Mouse (Mus musculus) hindbrain, postnatal 0 days (tissue): ENCODE results near the gene Hagh. TPM values are rescaled to one million over a fixed set of nuclear protein-coding genes. Genes with fewer than 3 reads are reported as not detected.

ENCODE experiments used
- ATAC-seq: fragments of 200-750 bp; cut with Nextera tagmentation; 2 replicates; pipeline ENCODE4 v1.8.0; 2017; ENCODE audit warnings: mild to moderate bottlenecking, moderate TSS enrichment, moderate library complexity
- DNase-seq: peaks from one replicate; pipeline ENCODE4 v3.0.0-alpha.2; 2015; ENCODE audit warnings: low spot score
- H3K27ac ChIP-seq: fragments of 300-500 bp; sonication (generic); 2 replicates; pipeline ENCODE4 v1.5.1; 2014; ENCODE audit warnings: mild to moderate bottlenecking
- H3K27me3 ChIP-seq: fragments of 300-500 bp; sonication (generic); 2 replicates; pipeline ENCODE4 v1.6.1; 2014; ENCODE audit warnings: low read length, mixed read lengths; ENCODE audit not compliant: insufficient read depth
- H3K36me3 ChIP-seq: fragments of 300-500 bp; sonication (generic); 2 replicates; pipeline ENCODE4 v1.6.1; 2014; ENCODE audit warnings: low read length, mixed read lengths; ENCODE audit not compliant: insufficient read depth
- H3K4me1 ChIP-seq: fragments of 300-500 bp; sonication (generic); 2 replicates; pipeline ENCODE4 v1.6.1; 2014; ENCODE audit warnings: antibody characterized with exemption, low read length, mixed read lengths; ENCODE audit not compliant: insufficient read depth
- H3K4me2 ChIP-seq: fragments of 300-500 bp; sonication (generic); 2 replicates; pipeline ENCODE4 v1.6.1; 2014; ENCODE audit warnings: low read depth, mild to moderate bottlenecking, low read length, moderate library complexity, mixed read lengths
- H3K4me3 ChIP-seq: fragments of 300-500 bp; sonication (generic); 2 replicates; pipeline ENCODE4 v1.5.1; 2014; ENCODE audit warnings: low read length
- H3K9ac ChIP-seq: fragments of 300-500 bp; sonication (generic); replicated peaks from 2 replicates; pipeline ENCODE4 v1.6.1; 2014; ENCODE audit warnings: mild to moderate bottlenecking, low read length, moderate library complexity, mixed read lengths
- H3K9me3 ChIP-seq: fragments of 300-500 bp; sonication (generic); 2 replicates; pipeline ENCODE4 v1.6.1; 2016; ENCODE audit warnings: low read length, mixed read lengths
- CTCF ChIP-seq: IDR thresholded peaks from 2 replicates; pipeline ENCODE4 v1.5.1; 2016; ENCODE audit warnings: antibody characterized with exemption, control low read depth, low read depth
- WGBS: fragments of 180-500 bp; shearing (Covaris S2); extraction: QIAGEN DNeasy Blood & Tissue Kit; methylation state at CpG from one replicate; pipeline ENCODE4 v1.1.7; 2014; 5-methylcytosine and 5-hydroxymethylcytosine counted together
- polyA plus RNA-seq: library from polyadenylated mRNA; unstranded; fragments of >200 nt; fragmentation: Nextera tagmentation; extraction: Ambion mirVana; gene quantifications from 2 replicates; pipeline ENCODE4 v1.2.1, GENCODE M21; 2015
- total RNA-seq: library from RNA; depleted of rRNA; stranded (reverse); fragments of >200 nt; gene quantifications from 2 replicates; pipeline ENCODE4 v1.2.3, GENCODE M21; 2014; rRNA removed

The Hagh gene
- total and polyA plus RNA-seq, 2 experiments from 2014 or later: 84.2 to 93.5 TPM

GRCm38 (mm10) chr17:24899153-24899552 lies 59.2 kb downstream of the Hagh start:
- DNase-seq (no peak), ATAC-seq (no peak)
- WGBS: 69% methylated on average over 5 of the region's 5 CpGs
- H3K27me3 ChIP-seq: no peaks in the 10 kb centered on the region
- H3K9me3 ChIP-seq: no peaks in the 10 kb centered on the region
- H3K27ac ChIP-seq: no peak overlapping the region
- no peak overlapping the region for H3K9ac ChIP-seq
- H3K4me3 ChIP-seq: no peak overlapping the region
- no peak overlapping the region for H3K4me2 ChIP-seq
- H3K4me1 ChIP-seq: peaks cover 13% of the 10 kb centered on the region
- TF ChIP-seq CTCF: no peak
- peaks cover 63% of the 10 kb centered on the region for H3K36me3 ChIP-seq

- Histone ChIP-seq H3K4me1 (peaks cover 10% of the 10 kb centered on the region; the same call in 1 of the 2 replicates), H3K36me3 (peaks cover 72% of the 10 kb centered on the region), H3K27me3 (no peaks in the 10 kb centered on the region), H3K4me2 (no peak overlapping the region), H3K9me3 (no peaks in the 10 kb centered on the region), H3K27ac (no peak overlapping the region), H3K4me3 (no peak overlapping the region), H3K9ac (no peak overlapping the region)
- WGBS: 97% methylated on average over 6 of the region's 6 CpGs
- DNase-seq: no peak
- ATAC-seq: no peak
- TF ChIP-seq CTCF: no peak
Measured at GRCm38 (mm10) chr17:24900014-24900413, 60.1 kb downstream of the Hagh start.

DNA sequence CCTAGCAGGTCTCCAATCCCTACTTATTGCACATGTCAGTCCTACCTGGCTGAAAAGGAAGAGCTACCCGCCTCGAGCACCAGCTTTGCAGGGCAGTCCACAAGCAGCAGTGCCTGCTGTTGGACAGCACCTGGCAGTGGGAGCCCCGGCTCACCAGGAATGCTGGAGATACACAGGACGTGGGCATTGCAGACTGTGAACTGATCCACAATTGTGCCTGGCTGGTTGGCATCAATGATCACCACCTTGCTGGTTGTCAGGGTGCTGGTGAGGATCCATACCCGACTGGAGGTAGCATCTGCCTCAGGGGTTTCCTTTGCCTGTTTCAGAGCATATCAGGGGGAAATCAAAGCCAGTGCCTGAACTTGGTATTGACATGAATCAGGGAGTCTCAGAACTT lies 62.2 kb downstream of the Hagh start:
- TF ChIP-seq CTCF: no peak

GRCm38 (mm10) chr17:24902671-24903474 lies 62.9 kb downstream of the Hagh start:
- peak; percentile 53 for TF ChIP-seq CTCF
- 70% methylated on average over 9 of the region's 9 CpGs for WGBS
- Histone ChIP-seq H3K4me2 (no peak overlapping the region), H3K4me3 (no peak overlapping the region), H3K27ac (no peak overlapping the region), H3K9me3 (no peaks in the 10 kb centered on the region), H3K9ac (no peak overlapping the region), H3K27me3 (no peaks in the 10 kb centered on the region), H3K36me3 (peaks cover 100% of the 10 kb centered on the region), H3K4me1 (no peaks in the 10 kb centered on the region)
- DNase-seq: peak; percentile 32
- no peak for ATAC-seq

More for the DNA sequence above, 62.2 kb downstream of the Hagh start:
- H3K9me3 ChIP-seq: no peaks in the 10 kb centered on the region
- no peak overlapping the region for H3K4me3 ChIP-seq
- ATAC-seq (no peak), DNase-seq (no peak)
- H3K4me2 ChIP-seq: no peak overlapping the region
- WGBS: 95% methylated on average over 5 of the region's 5 CpGs
- H3K9ac ChIP-seq: no peak overlapping the region
- no peak overlapping the region for H3K27ac ChIP-seq
- no peaks in the 10 kb centered on the region for H3K27me3 ChIP-seq
- peaks cover 93% of the 10 kb centered on the region for H3K36me3 ChIP-seq
- peaks cover 5% of the 10 kb centered on the region; the same call in 1 of the 2 replicates for H3K4me1 ChIP-seq

DNA sequence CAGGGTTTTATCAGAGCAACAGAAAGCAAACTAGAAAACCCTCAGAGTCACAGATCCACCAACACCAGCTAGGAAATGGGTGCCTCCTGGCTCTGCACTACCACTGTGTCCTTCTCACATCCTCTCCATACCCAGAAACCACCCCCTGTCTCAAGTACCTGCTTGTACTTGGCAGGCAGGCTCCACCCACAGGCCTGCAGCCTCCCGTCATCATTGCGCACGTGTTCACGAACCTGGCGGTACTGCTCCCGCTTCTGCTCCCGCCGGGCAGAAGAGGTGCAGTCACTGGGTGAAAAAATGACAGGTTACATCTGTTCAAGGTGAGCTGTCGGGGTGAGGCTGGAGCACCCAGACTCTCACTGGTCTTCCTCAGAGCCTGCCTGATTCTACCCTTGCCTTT lies 63.8 kb downstream of the Hagh start:
- Histone ChIP-seq H3K4me2 (no peak overlapping the region), H3K9me3 (no peaks in the 10 kb centered on the region), H3K36me3 (peaks cover 100% of the 10 kb centered on the region), H3K27ac (no peak overlapping the region), H3K9ac (no peak overlapping the region), H3K27me3 (no peaks in the 10 kb centered on the region), H3K4me3 (no peak overlapping the region), H3K4me1 (no peaks in the 10 kb centered on the region)
- DNase-seq: no peak
- WGBS: 93% methylated on average over 9 of the region's 9 CpGs
- no peak for TF ChIP-seq CTCF
- no peak for ATAC-seq

DNA sequence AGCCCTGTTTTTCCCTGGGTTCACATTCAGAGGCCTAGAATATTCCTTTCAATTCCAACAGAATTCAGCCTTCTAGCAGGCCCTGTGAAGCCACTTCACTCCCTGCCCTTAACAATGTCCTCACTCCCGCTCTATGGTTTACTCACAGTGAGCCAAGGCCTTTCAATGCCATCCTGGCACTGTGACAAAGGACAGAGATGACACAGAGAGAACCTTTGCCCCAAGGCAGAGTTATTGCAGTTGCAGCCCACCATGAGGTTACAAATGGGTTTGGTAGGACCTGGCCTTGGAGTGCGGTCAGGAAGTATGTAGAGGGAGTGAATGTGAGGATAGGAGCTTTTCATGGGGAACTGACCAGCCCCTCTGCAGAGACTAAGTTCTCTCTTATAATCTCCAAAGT lies 67.6 kb downstream of the Hagh start:
- WGBS: 82% methylated on average over 2 of the region's 2 CpGs
- no peak for TF ChIP-seq CTCF

GRCm38 (mm10) chr17:24913984-24914383 lies 74.0 kb downstream of the Hagh start:
- H3K27me3 ChIP-seq: no peaks in the 10 kb centered on the region
- no peaks in the 10 kb centered on the region for H3K4me1 ChIP-seq
- no peak overlapping the region for H3K27ac ChIP-seq
- ATAC-seq: no peak
- DNase-seq: no peak
- no peak overlapping the region for H3K4me2 ChIP-seq
- no peak for TF ChIP-seq CTCF
- H3K4me3 ChIP-seq: no peak overlapping the region
- no peak overlapping the region for H3K9ac ChIP-seq
- H3K9me3 ChIP-seq: no peaks in the 10 kb centered on the region
- peaks cover 91% of the 10 kb centered on the region for H3K36me3 ChIP-seq

More for the DNA sequence above, 67.6 kb downstream of the Hagh start:
- Histone ChIP-seq H3K4me1 (no peaks in the 10 kb centered on the region), H3K4me2 (no peak overlapping the region), H3K27ac (no peak overlapping the region), H3K36me3 (peaks cover 93% of the 10 kb centered on the region), H3K4me3 (no peak overlapping the region), H3K9ac (no peak overlapping the region), H3K27me3 (no peaks in the 10 kb centered on the region), H3K9me3 (no peaks in the 10 kb centered on the region)
- ATAC-seq: no peak
- DNase-seq: no peak

Other genes with a start within 250 kb of the Hagh start
- 98.0 and 114 TPM in 2 replicates for gene Tsc2, start 207.5 kb upstream of the Hagh start, total RNA-seq
- 45.7 and 51.2 TPM in 2 replicates for gene Tsc2, start 207.5 kb upstream of the Hagh start, polyA plus RNA-seq
- gene Nthl1, start 207.5 kb upstream of the Hagh start, total RNA-seq: 4.2 and 5.6 TPM in 2 replicates
- gene Nthl1, start 207.5 kb upstream of the Hagh start, polyA plus RNA-seq: 7.2 and 7.8 TPM in 2 replicates
- 72.8 and 91.1 TPM in 2 replicates for gene Slc9a3r2, start 189.8 kb upstream of the Hagh start, total RNA-seq
- gene Slc9a3r2, start 189.8 kb upstream of the Hagh start, polyA plus RNA-seq: 57.6 and 60.6 TPM in 2 replicates
- gene Npw, start 181.7 kb upstream of the Hagh start, total RNA-seq: 0.78 TPM in 1 of 2 replicates, not detected in the other
- gene Npw, start 181.7 kb upstream of the Hagh start, polyA plus RNA-seq: 0.65 and 0.81 TPM in 2 replicates
- gene Zfp598, start 170.5 kb upstream of the Hagh start, total RNA-seq: 40.9 and 47.0 TPM in 2 replicates
- gene Zfp598, start 170.5 kb upstream of the Hagh start, polyA plus RNA-seq: 14.2 and 14.6 TPM in 2 replicates
- 331 and 347 TPM in 2 replicates for gene Syngr3, start 150.2 kb upstream of the Hagh start, total RNA-seq
- gene Syngr3, start 150.2 kb upstream of the Hagh start, polyA plus RNA-seq: 280 and 294 TPM in 2 replicates
- gene Gfer, start 144.0 kb upstream of the Hagh start, total RNA-seq: 21.1 and 26.1 TPM in 2 replicates
- 39.7 and 41.4 TPM in 2 replicates for gene Gfer, start 144.0 kb upstream of the Hagh start, polyA plus RNA-seq
- gene Noxo1, start 143.9 kb upstream of the Hagh start, total RNA-seq: 6.1 and 8.1 TPM in 2 replicates
- 1.4 and 2.2 TPM in 2 replicates for gene Noxo1, start 143.9 kb upstream of the Hagh start, polyA plus RNA-seq
- 53.2 and 55.2 TPM in 2 replicates for gene Tbl3, start 132.5 kb upstream of the Hagh start, total RNA-seq
- 43.5 and 49.2 TPM in 2 replicates for gene Tbl3, start 132.5 kb upstream of the Hagh start, polyA plus RNA-seq
- not detected in 2 replicates for gene Rnf151, start 122.1 kb upstream of the Hagh start, total RNA-seq
- gene Rnf151, start 122.1 kb upstream of the Hagh start, polyA plus RNA-seq: not detected in 2 replicates
- 2,181 and 2,600 TPM in 2 replicates for gene Rps2, start 122.0 kb upstream of the Hagh start, total RNA-seq
- gene Rps2, start 122.0 kb upstream of the Hagh start, polyA plus RNA-seq: 809 and 820 TPM in 2 replicates
- 135 and 157 TPM in 2 replicates for gene Ndufb10, start 115.7 kb upstream of the Hagh start, total RNA-seq
- 353 and 356 TPM in 2 replicates for gene Ndufb10, start 115.7 kb upstream of the Hagh start, polyA plus RNA-seq
- gene Rpl3l, start 112.3 kb upstream of the Hagh start, total RNA-seq: 1.3 TPM in 1 of 2 replicates, not detected in the other
- gene Rpl3l, start 112.3 kb upstream of the Hagh start, polyA plus RNA-seq: 0.41 and 0.52 TPM in 2 replicates
- 17.0 and 19.6 TPM in 2 replicates for gene Msrb1, start 103.5 kb upstream of the Hagh start, total RNA-seq
- gene Msrb1, start 103.5 kb upstream of the Hagh start, polyA plus RNA-seq: 22.7 and 25.5 TPM in 2 replicates
- gene Hs3st6, start 87.2 kb upstream of the Hagh start, total RNA-seq: not detected in 2 replicates
- gene Hs3st6, start 87.2 kb upstream of the Hagh start, polyA plus RNA-seq: 0.43 and 0.47 TPM in 2 replicates
- gene Meiob, start 35.9 kb upstream of the Hagh start, total RNA-seq: not detected in 2 replicates
- gene Meiob, start 35.9 kb upstream of the Hagh start, polyA plus RNA-seq: 0.10 TPM in 1 of 2 replicates, not detected in the other
- gene Fahd1, start 10.2 kb downstream of the Hagh start, total RNA-seq: 16.6 and 25.7 TPM in 2 replicates
- 20.2 and 22.2 TPM in 2 replicates for gene Fahd1, start 10.2 kb downstream of the Hagh start, polyA plus RNA-seq
- gene Igfals, start 25.9 kb downstream of the Hagh start, total RNA-seq: 0.52 TPM in 1 of 2 replicates, not detected in the other
- gene Igfals, start 25.9 kb downstream of the Hagh start, polyA plus RNA-seq: 0.18 and 0.29 TPM in 2 replicates
- 35.7 and 52.7 TPM in 2 replicates for gene Nubp2, start 46.2 kb downstream of the Hagh start, total RNA-seq
- 63.5 and 65.0 TPM in 2 replicates for gene Nubp2, start 46.2 kb downstream of the Hagh start, polyA plus RNA-seq
- gene Spsb3, start 46.5 kb downstream of the Hagh start, total RNA-seq: 122 and 135 TPM in 2 replicates
- gene Spsb3, start 46.5 kb downstream of the Hagh start, polyA plus RNA-seq: 90.6 and 94.9 TPM in 2 replicates
- 34.9 and 49.5 TPM in 2 replicates for gene Eme2, start 54.9 kb downstream of the Hagh start, total RNA-seq
- 21.4 and 24.3 TPM in 2 replicates for gene Eme2, start 54.9 kb downstream of the Hagh start, polyA plus RNA-seq
- 37.8 and 58.3 TPM in 2 replicates for gene Mrps34, start 55.0 kb downstream of the Hagh start, total RNA-seq
- gene Mrps34, start 55.0 kb downstream of the Hagh start, polyA plus RNA-seq: 124 and 136 TPM in 2 replicates
- gene Nme3, start 56.4 kb downstream of the Hagh start, total RNA-seq: 66.1 and 67.0 TPM in 2 replicates
- gene Nme3, start 56.4 kb downstream of the Hagh start, polyA plus RNA-seq: 92.6 and 95.1 TPM in 2 replicates
- gene Mapk8ip3, start 96.8 kb downstream of the Hagh start, total RNA-seq: 165 and 177 TPM in 2 replicates
- gene Mapk8ip3, start 96.8 kb downstream of the Hagh start, polyA plus RNA-seq: 62.0 and 62.4 TPM in 2 replicates
- gene Jpt2, start 120.5 kb downstream of the Hagh start, total RNA-seq: 57.0 and 61.2 TPM in 2 replicates
- 63.1 and 68.5 TPM in 2 replicates for gene Jpt2, start 120.5 kb downstream of the Hagh start, polyA plus RNA-seq
- 24.4 and 26.7 TPM in 2 replicates for gene Cramp1l, start 175.6 kb downstream of the Hagh start, total RNA-seq
- 3.7 TPM in 2 replicates for gene Cramp1l, start 175.6 kb downstream of the Hagh start, polyA plus RNA-seq
- 27.0 and 37.3 TPM in 2 replicates for gene Ift140, start 175.9 kb downstream of the Hagh start, total RNA-seq
- 13.1 and 13.4 TPM in 2 replicates for gene Ift140, start 175.9 kb downstream of the Hagh start, polyA plus RNA-seq
- 15.4 and 21.5 TPM in 2 replicates for gene Tmem204, start 243.4 kb downstream of the Hagh start, total RNA-seq
- gene Tmem204, start 243.4 kb downstream of the Hagh start, polyA plus RNA-seq: 11.5 and 11.7 TPM in 2 replicates